Mouse (Mus musculus): ENCODE results near the gene Gpr141.

- no peak for TF ChIP-seq POLR2A (IDR thresholded peaks at IDR 0.05; ENCODE audit: borderline replicate concordance, extremely low read depth, insufficient read depth, insufficient read length, poor library complexity, severe bottlenecking)
- TF ChIP-seq CTCF (IDR thresholded peaks at IDR 0.05; ENCODE audit: borderline replicate concordance, extremely low read depth, insufficient read depth, insufficient read length), result no peak
These were observed 4.1 kb downstream of the Gpr141 start for GRCm38 (mm10) chr13:19819926-19820325.

Data from brain, embryonic 14.5 days (tissue).